Mouse (Mus musculus) midbrain, postnatal 0 days (tissue): ENCODE measurements around the gene Wbp4. TPM values are rescaled to one million over a fixed set of nuclear protein-coding genes. Genes with fewer than 3 reads are reported as not detected.

Experiments used
- ATAC-seq: fragments of 200-750 bp; cut with Nextera tagmentation; 2 replicates; pipeline ENCODE4 v1.8.0; 2017; ENCODE audit warnings: moderate number of reproducible peaks, mild to moderate bottlenecking, moderate TSS enrichment, moderate library complexity; ENCODE audit not compliant: low FRiP score
- DNase-seq: peaks from one replicate; pipeline ENCODE4 v3.0.0-alpha.2; 2015; ENCODE audit warnings: low spot score
- H3K27ac ChIP-seq: fragments of 300-500 bp; sonication (generic); 2 replicates; pipeline ENCODE4 v1.5.1; 2014; ENCODE audit warnings: low read depth, mild to moderate bottlenecking, low read length, mixed read lengths
- H3K27me3 ChIP-seq: fragments of 300-500 bp; sonication (generic); 2 replicates; pipeline ENCODE4 v1.6.1; 2014; ENCODE audit warnings: low read length, control low read depth, mixed read lengths; ENCODE audit not compliant: insufficient read depth
- H3K36me3 ChIP-seq: fragments of 300-500 bp; sonication (generic); 2 replicates; pipeline ENCODE4 v1.6.1; 2014; ENCODE audit warnings: low read length, control low read depth, mixed read lengths; ENCODE audit not compliant: insufficient read depth
- H3K4me1 ChIP-seq: fragments of 300-500 bp; sonication (generic); 2 replicates; pipeline ENCODE4 v1.6.1; 2014; ENCODE audit warnings: mild to moderate bottlenecking, control low read depth, antibody characterized with exemption, low read length, mixed read lengths; ENCODE audit not compliant: insufficient read depth
- H3K4me2 ChIP-seq: fragments of 300-500 bp; sonication (generic); 2 replicates; pipeline ENCODE4 v1.6.1; 2014; ENCODE audit warnings: low read depth, mild to moderate bottlenecking, low read length, mixed read lengths; ENCODE audit not compliant: poor library complexity, severe bottlenecking
- H3K4me3 ChIP-seq: fragments of 300-500 bp; sonication (generic); 2 replicates; pipeline ENCODE4 v1.5.1; 2014; ENCODE audit warnings: low read depth, mild to moderate bottlenecking, low read length, moderate library complexity
- H3K9ac ChIP-seq: fragments of 300-500 bp; sonication (generic); replicated peaks from 2 replicates; pipeline ENCODE4 v1.6.1; 2014; ENCODE audit warnings: mild to moderate bottlenecking, low read length, moderate library complexity, mixed read lengths; ENCODE audit not compliant: poor library complexity, severe bottlenecking
- H3K9me3 ChIP-seq: fragments of 300-500 bp; sonication (generic); 2 replicates; pipeline ENCODE4 v1.6.1; 2016; ENCODE audit warnings: low read length, control low read depth
- CTCF ChIP-seq: IDR thresholded peaks from 2 replicates; pipeline ENCODE4 v1.5.1; 2016; ENCODE audit warnings: antibody characterized with exemption, mild to moderate bottlenecking
- WGBS: fragments of 180-500 bp; shearing (Covaris S2); extraction: QIAGEN DNeasy Blood & Tissue Kit; methylation state at CpG from one replicate; pipeline ENCODE4 v1.1.7; 2014; 5-methylcytosine and 5-hydroxymethylcytosine counted together
- polyA plus RNA-seq: library from polyadenylated mRNA; unstranded; fragments of >200 nt; fragmentation: Nextera tagmentation; extraction: Ambion mirVana; gene quantifications from 2 replicates; pipeline ENCODE4 v1.2.1, GENCODE M21; 2015
- total RNA-seq: library from RNA; depleted of rRNA; stranded (reverse); fragments of >200 nt; gene quantifications from 2 replicates; pipeline ENCODE4 v1.2.3, GENCODE M21; 2014

The Wbp4 gene
- total and polyA plus RNA-seq, 2 experiments from 2014 or later = 30.5 to 54.2 TPM

- Histone ChIP-seq H3K4me2 (no peak overlapping the region), H3K9me3 (no peaks in the 10 kb centered on the region), H3K36me3 (no peaks in the 10 kb centered on the region), H3K9ac (no peak overlapping the region), H3K4me1 (no peaks in the 10 kb centered on the region), H3K27me3 (no peaks in the 10 kb centered on the region), H3K4me3 (no peak overlapping the region), H3K27ac (no peak overlapping the region)
- DNase-seq (no peak), ATAC-seq (no peak)
- 87% methylated on average over 2 of the region's 2 CpGs for WGBS
- no peak for TF ChIP-seq CTCF
Observed at GRCm38 (mm10) chr14:79518123-79518522, 36.8 kb upstream of the Wbp4 start.

- Histone ChIP-seq H3K9me3 (no peaks in the 10 kb centered on the region), H3K36me3 (no peaks in the 10 kb centered on the region), H3K27me3 (no peaks in the 10 kb centered on the region), H3K4me3 (no peak overlapping the region; the same call in 1 of the 2 replicates), H3K4me1 (no peaks in the 10 kb centered on the region), H3K4me2 (no peak overlapping the region), H3K9ac (no peak overlapping the region), H3K27ac (no peak overlapping the region)
- no peak for TF ChIP-seq CTCF
- ATAC-seq (no peak), DNase-seq (no peak)
- WGBS = 92% methylated on average over 8 of the region's 8 CpGs
Observed at GRCm38 (mm10) chr14:79517185-79517740, 35.9 kb upstream of the Wbp4 start.

GRCm38 (mm10) chr14:79516751-79517150 lies 35.4 kb upstream of the Wbp4 start:
- Histone ChIP-seq H3K4me1 (no peaks in the 10 kb centered on the region), H3K9ac (no peak overlapping the region), H3K4me2 (no peak overlapping the region), H3K4me3 (no peak overlapping the region; the same call in 1 of the 2 replicates), H3K9me3 (no peaks in the 10 kb centered on the region), H3K27ac (no peak overlapping the region), H3K36me3 (no peaks in the 10 kb centered on the region), H3K27me3 (no peaks in the 10 kb centered on the region)
- ATAC-seq (no peak), DNase-seq (no peak)
- no peak for TF ChIP-seq CTCF
- 77% methylated on average over 2 of the region's 2 CpGs for WGBS

- 68% methylated on average over 5 of the region's 5 CpGs for WGBS
- Histone ChIP-seq H3K36me3 (no peaks in the 10 kb centered on the region), H3K9me3 (no peaks in the 10 kb centered on the region), H3K4me1 (no peaks in the 10 kb centered on the region), H3K27ac (no peak overlapping the region), H3K9ac (no peak overlapping the region), H3K27me3 (no peaks in the 10 kb centered on the region), H3K4me2 (no peak overlapping the region), H3K4me3 (no peak overlapping the region)
- no peak for TF ChIP-seq CTCF
- DNase-seq = no peak
- ATAC-seq = no peak
Observed at GRCm38 (mm10) chr14:79516243-79516610, 34.9 kb upstream of the Wbp4 start.

GRCm38 (mm10) chr14:79515511-79516242 lies 34.4 kb upstream of the Wbp4 start:
- Histone ChIP-seq H3K4me2 (no peak overlapping the region), H3K27me3 (no peaks in the 10 kb centered on the region), H3K36me3 (no peaks in the 10 kb centered on the region), H3K27ac (no peak overlapping the region), H3K4me1 (no peaks in the 10 kb centered on the region), H3K9me3 (no peaks in the 10 kb centered on the region), H3K4me3 (no peak overlapping the region), H3K9ac (no peak overlapping the region)
- no peak for TF ChIP-seq CTCF
- ATAC-seq (no peak), DNase-seq (no peak)
- WGBS = 76% methylated on average over 8 of the region's 8 CpGs

GRCm38 (mm10) chr14:79515100-79515499 lies 33.8 kb upstream of the Wbp4 start:
- H3K4me2 ChIP-seq = no peak overlapping the region
- 85% methylated on average over 8 of the region's 8 CpGs for WGBS
- no peak overlapping the region for H3K27ac ChIP-seq

More at GRCm38 (mm10) chr14:79515100-79515499, 33.8 kb upstream of the Wbp4 start:
- Histone ChIP-seq H3K4me1 (no peaks in the 10 kb centered on the region), H3K4me3 (no peak overlapping the region), H3K36me3 (no peaks in the 10 kb centered on the region), H3K9me3 (no peaks in the 10 kb centered on the region), H3K27me3 (no peaks in the 10 kb centered on the region), H3K9ac (no peak overlapping the region)
- DNase-seq (no peak), ATAC-seq (no peak)
- TF ChIP-seq CTCF = no peak
